Mouse (Mus musculus) limb, embryonic 11.5 days (tissue): ENCODE results near the gene Cux2. TPM values are rescaled to one million over a fixed set of nuclear protein-coding genes. Genes with fewer than 3 reads are reported as not detected.
A peak's percentile ranks its signal among the peaks of the same experiment; 100 is the strongest.
"Not testable (repeated sequence)": the region's sequence is repeated elsewhere in the genome, so short reads cannot be mapped to it uniquely, and the experiment has no call there.

Experiments used
- ATAC-seq: fragments of 200-750 bp; cut with Nextera tagmentation; 2 replicates; pipeline ENCODE4 v1.8.0; 2017; ENCODE audit warnings: low read depth; ENCODE audit not compliant: insufficient number of reproducible peaks, low FRiP score, low TSS enrichment
- DNase-seq: peaks from one replicate; pipeline ENCODE4 v3.0.0-alpha.2; 2015; ENCODE audit warnings: low spot score
- H3K27ac ChIP-seq: fragments of 300-500 bp; sonication (generic); replicated peaks from 2 replicates; pipeline ENCODE4 v1.5.1; 2014; ENCODE audit warnings: low read depth, mild to moderate bottlenecking, low read length
- H3K27me3 ChIP-seq: fragments of 300-500 bp; sonication (generic); 2 replicates; pipeline ENCODE4 v1.6.1; 2014; ENCODE audit warnings: mild to moderate bottlenecking, low read length, mixed read lengths; ENCODE audit not compliant: control insufficient read depth, insufficient read depth
- H3K36me3 ChIP-seq: fragments of 300-500 bp; sonication (generic); 2 replicates; pipeline ENCODE4 v1.6.1; 2014; ENCODE audit warnings: mild to moderate bottlenecking, low read length, moderate library complexity, mixed read lengths; ENCODE audit not compliant: control insufficient read depth, insufficient read depth
- H3K4me1 ChIP-seq: fragments of 300-500 bp; sonication (generic); 2 replicates; pipeline ENCODE4 v1.6.1; 2014; ENCODE audit warnings: low read length, mixed read lengths; ENCODE audit not compliant: control insufficient read depth, insufficient read depth
- H3K4me2 ChIP-seq: fragments of 300-500 bp; sonication (generic); 2 replicates; pipeline ENCODE4 v1.6.1; 2014; ENCODE audit warnings: low read depth, mild to moderate bottlenecking, moderate library complexity; ENCODE audit not compliant: severe bottlenecking
- H3K4me3 ChIP-seq: fragments of 300-500 bp; sonication (generic); 2 replicates; pipeline ENCODE4 v1.5.1; 2014; ENCODE audit warnings: low read depth, low read length
- H3K9ac ChIP-seq: fragments of 300-500 bp; sonication (generic); 2 replicates; pipeline ENCODE4 v1.6.1; 2014; ENCODE audit warnings: mild to moderate bottlenecking, low read length
- H3K9me3 ChIP-seq: fragments of 300-500 bp; sonication (generic); 2 replicates; pipeline ENCODE4 v1.6.1; 2016; ENCODE audit warnings: low read length; ENCODE audit not compliant: control insufficient read depth
- WGBS: fragments of 180-500 bp; shearing (Covaris S2); extraction: QIAGEN DNeasy Blood & Tissue Kit; methylation state at CpG from one replicate; pipeline ENCODE4 v1.1.7; 2014; 5-methylcytosine and 5-hydroxymethylcytosine counted together
- polyA plus RNA-seq: library from polyadenylated mRNA; unstranded; fragments of >200 nt; fragmentation: Nextera tagmentation; extraction: Ambion mirVana; gene quantifications from 2 replicates; pipeline ENCODE4 v1.2.1, GENCODE M21; 2014

The Cux2 gene
- polyA plus RNA-seq, 1 experiment from 2014 or later, result 3.7 TPM

GRCm38 (mm10) chr5:121849478-121850349 is 200.2 kb downstream of the Cux2 start:
- Histone ChIP-seq H3K4me1 (peaks cover 17% of the 10 kb centered on the region), H3K27ac (no peak overlapping the region), H3K27me3 (0 out of 2 replicates have a peak, but pooled peaks cover 2% of the 10 kb centered on the region), H3K9ac (peak overlapping the region; percentile 92), H3K9me3 (no peaks in the 10 kb centered on the region), H3K4me3 (peak overlapping the region; percentile 74), H3K4me2 (peak overlapping the region; percentile 74), H3K36me3 (peaks cover 21% of the 10 kb centered on the region)
- 44% methylated on average over 20 of the region's 20 CpGs for WGBS
- DNase-seq, result no peak
- no peak for ATAC-seq

GRCm38 (mm10) chr5:121848743-121849142 is 201.2 kb downstream of the Cux2 start, which contains the start of gene Pheta1:
TSS of gene Pheta1 (plus strand) at chr5:121848984.
- H3K4me1 ChIP-seq, result peaks cover 17% of the 10 kb centered on the region
- H3K4me3 ChIP-seq, result peak within 1 kb of the TSS; percentile 74
- H3K9ac ChIP-seq, result peak within 1 kb of the TSS; percentile 92
- H3K27me3 ChIP-seq, result peaks cover 5% of the 10 kb centered on the region; the same call in 1 of the 2 replicates
- ATAC-seq, result peak; percentile 89
- peaks cover 17% of the 10 kb centered on the region for H3K36me3 ChIP-seq
- H3K4me2 ChIP-seq, result peak within 1 kb of the TSS; percentile 74
- H3K27ac ChIP-seq, result peak within 1 kb of the TSS; percentile 64
- peak; percentile 95 for DNase-seq
- 0% methylated on average over 41 of the region's 42 CpGs for WGBS
- H3K9me3 ChIP-seq, result no peaks in the 10 kb centered on the region

- under 1% methylated on average over 17 of the region's 17 CpGs for WGBS
- Histone ChIP-seq H3K4me3 (peak overlapping the region; percentile 74), H3K27ac (peak overlapping the region; percentile 64), H3K9ac (peak overlapping the region; percentile 59), H3K4me1 (peaks cover 17% of the 10 kb centered on the region), H3K27me3 (peaks cover 11% of the 10 kb centered on the region), H3K9me3 (no peaks in the 10 kb centered on the region), H3K4me2 (peak overlapping the region; percentile 74), H3K36me3 (peaks cover 12% of the 10 kb centered on the region)
- DNase-seq (peak; percentile 69), ATAC-seq (peak; percentile 36; the same call in 1 of the 2 replicates)
Measured at GRCm38 (mm10) chr5:121848035-121848519, 201.8 kb downstream of the Cux2 start.

GRCm38 (mm10) chr5:121847269-121847668 is 202.6 kb downstream of the Cux2 start:
- not testable (repeated sequence) for DNase-seq, ATAC-seq, H3K36me3 ChIP-seq, H3K9me3 ChIP-seq, H3K4me2 ChIP-seq, H3K9ac ChIP-seq, H3K4me3 ChIP-seq, H3K27ac ChIP-seq
- 79% methylated on average over 3 of the region's 3 CpGs for WGBS
- Histone ChIP-seq H3K27me3 (peaks cover 12% of the 10 kb centered on the region), H3K4me1 (peaks cover 20% of the 10 kb centered on the region)

GRCm38 (mm10) chr5:121846322-121846721 is 203.6 kb downstream of the Cux2 start:
- DNase-seq (no peak), ATAC-seq (no peak)
- Histone ChIP-seq H3K4me1 (peaks cover 20% of the 10 kb centered on the region), H3K27me3 (peaks cover 12% of the 10 kb centered on the region), H3K36me3 (0 out of 2 replicates have a peak, but pooled peaks cover 3% of the 10 kb centered on the region), H3K9me3 (no peaks in the 10 kb centered on the region), H3K4me2 (no peak overlapping the region), H3K4me3 (no peak overlapping the region), H3K27ac (no peak overlapping the region), H3K9ac (no peak overlapping the region)
- WGBS, result 76% methylated on average over 11 of the region's 11 CpGs

GRCm38 (mm10) chr5:121845361-121845760 is 204.5 kb downstream of the Cux2 start:
- ATAC-seq (no peak), DNase-seq (no peak)
- H3K9me3 ChIP-seq, result no peaks in the 10 kb centered on the region
- H3K36me3 ChIP-seq, result no peaks in the 10 kb centered on the region
- 34% methylated on average over 4 of the region's 4 CpGs for WGBS
- H3K4me1 ChIP-seq, result peaks cover 14% of the 10 kb centered on the region
- no peak overlapping the region for H3K4me2 ChIP-seq
- H3K27ac ChIP-seq, result no peak overlapping the region
- no peak overlapping the region for H3K9ac ChIP-seq
- peaks cover 12% of the 10 kb centered on the region for H3K27me3 ChIP-seq
- no peak overlapping the region for H3K4me3 ChIP-seq

- Histone ChIP-seq H3K9ac (no peak overlapping the region; the same call in 1 of the 2 replicates), H3K4me2 (peak overlapping the region; percentile 70), H3K9me3 (no peaks in the 10 kb centered on the region), H3K36me3 (no peaks in the 10 kb centered on the region), H3K27me3 (peaks cover 15% of the 10 kb centered on the region), H3K4me1 (0 out of 2 replicates have a peak, but pooled peaks cover 6% of the 10 kb centered on the region), H3K27ac (no peak overlapping the region), H3K4me3 (no peak overlapping the region)
- WGBS, result 16% methylated on average over 17 of the region's 17 CpGs
- no peak for ATAC-seq
- no peak for DNase-seq
Measured at GRCm38 (mm10) chr5:121843138-121843905, 206.6 kb downstream of the Cux2 start.

GRCm38 (mm10) chr5:121842665-121843118 is 207.2 kb downstream of the Cux2 start:
- peaks cover 7% of the 10 kb centered on the region for H3K4me1 ChIP-seq
- 0% methylated on average over 33 of the region's 33 CpGs for WGBS
- H3K36me3 ChIP-seq, result no peaks in the 10 kb centered on the region
- H3K9me3 ChIP-seq, result no peaks in the 10 kb centered on the region
- peak overlapping the region; percentile 56 for H3K9ac ChIP-seq
- H3K27ac ChIP-seq, result no peak overlapping the region
- ATAC-seq (0 out of 2 replicates have a peak, but pooled peaks have one; percentile 22), DNase-seq (peak; percentile 86)
- H3K4me3 ChIP-seq, result peak overlapping the region; percentile 46
- peaks cover 16% of the 10 kb centered on the region for H3K27me3 ChIP-seq
- peak overlapping the region; percentile 70 for H3K4me2 ChIP-seq
